Mouse (Mus musculus) thymus, adult 2 months (tissue): ENCODE results near the gene Cd80.

Source experiments
- CTCF ChIP-seq: fragments of 200-500 bp; IDR thresholded peaks from 2 replicates; pipeline ENCODE4 v1.5.1; 2012; ENCODE audit warnings: mild to moderate bottlenecking, control low read depth, low read length, moderate library complexity, borderline replicate concordance; ENCODE audit not compliant: control insufficient read depth, poor library complexity, insufficient read depth; ENCODE audit errors: extremely low read depth
- POLR2A ChIP-seq: fragments of 200-500 bp; IDR thresholded peaks from 2 replicates; pipeline ENCODE4 v1.6.1; 2012; ENCODE audit warnings: mild to moderate bottlenecking, low read length, control low read depth, moderate library complexity; ENCODE audit not compliant: control insufficient read depth, poor library complexity, insufficient read depth; ENCODE audit errors: extremely low read depth

- TF ChIP-seq CTCF (no peak), POLR2A (no peak)
These were observed 47.1 kb downstream of the Cd80 start for GRCm38 (mm10) chr16:38502469-38502868.
